Mouse (Mus musculus): Measurements from ENCODE around the gene Foxi1. TPM values are rescaled to one million over a fixed set of nuclear protein-coding genes. Genes with fewer than 3 reads are reported as not detected.
"Not testable (repeated sequence)": the region's sequence is repeated elsewhere in the genome, so short reads cannot be mapped to it uniquely, and the experiment has no call there.

Gene Foxi1
- total RNA-seq (2021): not detected
- long read RNA-seq, experiment 1: 0 reads
- long read RNA-seq, experiment 2: 0 reads

GRCm38 (mm10) chr11:34207989-34208388 lies at the start of gene Foxi1:
TSS of gene Foxi1 (minus strand) at chr11:34208089.
- DNase-seq (ENCODE audit: low spot score in 2 of 2): no peak

- DNase-seq (ENCODE audit: low spot score in 2 of 2): no peak
Observed at GRCm38 (mm10) chr11:34242979-34243378, 35.1 kb upstream of the Foxi1 start.

- DNase-seq (ENCODE audit: low spot score in 2 of 2): no peak
Observed at GRCm38 (mm10) chr11:34240252-34240651, 32.4 kb upstream of the Foxi1 start.

GRCm38 (mm10) chr11:34239691-34240090 lies 31.8 kb upstream of the Foxi1 start:
- DNase-seq (ENCODE audit: low spot score in 2 of 2): peak in 1 of 2 experiments; percentile 10

- no peak for DNase-seq (ENCODE audit: low spot score in 2 of 2)
Observed at GRCm38 (mm10) chr11:34236885-34237284, 29.0 kb upstream of the Foxi1 start.

- peak; percentile 16 to 28 for DNase-seq (ENCODE audit: low spot score in 2 of 2)
Observed at GRCm38 (mm10) chr11:34236091-34236759, 28.3 kb upstream of the Foxi1 start.

GRCm38 (mm10) chr11:34228758-34229364 lies 21.0 kb upstream of the Foxi1 start:
- peak; percentile 50 to 51 for DNase-seq (ENCODE audit: low spot score in 2 of 2)

- DNase-seq (ENCODE audit: low spot score in 2 of 2): no peak
Observed at GRCm38 (mm10) chr11:34227180-34227579, 19.3 kb upstream of the Foxi1 start.

- DNase-seq (ENCODE audit: low spot score in 2 of 2): not testable (repeated sequence)
Observed at GRCm38 (mm10) chr11:34220596-34220995, 12.7 kb upstream of the Foxi1 start.

- DNase-seq (ENCODE audit: low spot score in 2 of 2): peak; percentile 47 to 56
Observed at GRCm38 (mm10) chr11:34212853-34213252, 5.0 kb upstream of the Foxi1 start.

GRCm38 (mm10) chr11:34202769-34203168 lies 5.1 kb downstream of the Foxi1 start:
- no peak for DNase-seq (ENCODE audit: low spot score in 2 of 2)

- DNase-seq (ENCODE audit: low spot score in 2 of 2): no peak
Observed at GRCm38 (mm10) chr11:34195142-34195541, 12.7 kb downstream of the Foxi1 start.

- no peak for DNase-seq (ENCODE audit: low spot score in 2 of 2)
Observed at GRCm38 (mm10) chr11:34194158-34194941, 13.5 kb downstream of the Foxi1 start.

- DNase-seq (ENCODE audit: low spot score in 2 of 2): no peak
Observed at GRCm38 (mm10) chr11:34193658-34194057, 14.2 kb downstream of the Foxi1 start.

- no peak for DNase-seq (ENCODE audit: low spot score in 2 of 2)
Observed at GRCm38 (mm10) chr11:34184266-34184665, 23.6 kb downstream of the Foxi1 start.

GRCm38 (mm10) chr11:34181214-34182117 lies 26.4 kb downstream of the Foxi1 start:
- peak in 1 of 2 experiments; percentile 4 for DNase-seq (ENCODE audit: low spot score in 2 of 2)

- DNase-seq (ENCODE audit: low spot score in 2 of 2): no peak
Observed at GRCm38 (mm10) chr11:34178752-34179151, 29.1 kb downstream of the Foxi1 start.

GRCm38 (mm10) chr11:34176371-34176770 lies 31.5 kb downstream of the Foxi1 start:
- DNase-seq (ENCODE audit: low spot score in 2 of 2): no peak

GRCm38 (mm10) chr11:34171221-34171620 lies 36.7 kb downstream of the Foxi1 start:
- no peak for DNase-seq (ENCODE audit: low spot score in 2 of 2)

- no peak for DNase-seq (ENCODE audit: low spot score in 2 of 2)
Observed at GRCm38 (mm10) chr11:34169464-34169894, 38.4 kb downstream of the Foxi1 start.

GRCm38 (mm10) chr11:34166392-34166791 lies 41.5 kb downstream of the Foxi1 start:
- no peak for DNase-seq (ENCODE audit: low spot score in 2 of 2)
